Mouse (Mus musculus): ENCODE data around the gene Tbc1d1. TPM values are rescaled to one million over a fixed set of nuclear protein-coding genes. Genes with fewer than 3 reads are reported as not detected.

Tbc1d1 gene
- polyA plus RNA-seq, 1 experiment from 2014 or later, result 59.4 TPM

GRCm38 (mm10) chr5:64323286-64323685, 167.2 kb downstream of the Tbc1d1 start:
- Histone ChIP-seq H3K27ac (ENCODE audit: low read depth, low read length) (peak overlapping the region; percentile 21; the same call in 1 of the 2 replicates), H3K4me2 (replicated peaks; ENCODE audit: low read depth) (no peak overlapping the region), H3K27me3 (replicated peaks; ENCODE audit: control insufficient read depth, insufficient read depth, low read length) (no peaks in the 10 kb centered on the region), H3K36me3 (ENCODE audit: control insufficient read depth, insufficient read depth) (peaks cover 67% of the 10 kb centered on the region), H3K4me3 (ENCODE audit: low read depth, low read length) (no peak overlapping the region), H3K4me1 (replicated peaks; ENCODE audit: control insufficient read depth, insufficient read depth, low read length) (no peaks in the 10 kb centered on the region), H3K9ac (ENCODE audit: low read depth, low read length) (no peak overlapping the region), H3K9me3 (ENCODE audit: control insufficient read depth) (no peaks in the 10 kb centered on the region)
- no peak for TF ChIP-seq CTCF (IDR thresholded peaks at IDR 0.05; ENCODE audit: low read depth)
- 57% methylated on average over 4 of the region's 4 CpGs for WGBS
- ATAC-seq, result peak; percentile 39; the same call in 1 of the 2 replicates

GRCm38 (mm10) chr5:64324353-64324752, 168.2 kb downstream of the Tbc1d1 start:
- TF ChIP-seq CTCF (IDR thresholded peaks at IDR 0.05; ENCODE audit: low read depth), result no peak
- Histone ChIP-seq H3K27ac (ENCODE audit: low read depth, low read length) (no peak overlapping the region), H3K27me3 (replicated peaks; ENCODE audit: control insufficient read depth, insufficient read depth, low read length) (no peaks in the 10 kb centered on the region), H3K36me3 (ENCODE audit: control insufficient read depth, insufficient read depth) (peaks cover 68% of the 10 kb centered on the region), H3K4me1 (replicated peaks; ENCODE audit: control insufficient read depth, insufficient read depth, low read length) (no peaks in the 10 kb centered on the region), H3K9me3 (ENCODE audit: control insufficient read depth) (no peaks in the 10 kb centered on the region), H3K9ac (ENCODE audit: low read depth, low read length) (no peak overlapping the region), H3K4me3 (ENCODE audit: low read depth, low read length) (no peak overlapping the region), H3K4me2 (replicated peaks; ENCODE audit: low read depth) (no peak overlapping the region)
- 57% methylated on average over 12 of the region's 12 CpGs for WGBS
- ATAC-seq, result peak; percentile 18; the same call in 1 of the 2 replicates

- H3K36me3 ChIP-seq (ENCODE audit: control insufficient read depth, insufficient read depth), result peaks cover 67% of the 10 kb centered on the region
- H3K27ac ChIP-seq (ENCODE audit: low read depth, low read length), result 0 out of 2 replicates have a peak overlapping the region, but pooled peaks have one; percentile 21
- H3K4me2 ChIP-seq (replicated peaks; ENCODE audit: low read depth), result no peak overlapping the region
- H3K4me3 ChIP-seq (ENCODE audit: low read depth, low read length), result no peak overlapping the region
- H3K4me1 ChIP-seq (replicated peaks; ENCODE audit: control insufficient read depth, insufficient read depth, low read length), result no peaks in the 10 kb centered on the region
- 85% methylated on average over 8 of the region's 8 CpGs for WGBS
- ATAC-seq, result no peak
- no peaks in the 10 kb centered on the region for H3K9me3 ChIP-seq (ENCODE audit: control insufficient read depth)
- H3K9ac ChIP-seq (ENCODE audit: low read depth, low read length), result no peak overlapping the region
- no peak for TF ChIP-seq CTCF (IDR thresholded peaks at IDR 0.05; ENCODE audit: low read depth)
- no peaks in the 10 kb centered on the region for H3K27me3 ChIP-seq (replicated peaks; ENCODE audit: control insufficient read depth, insufficient read depth, low read length)
Observed at GRCm38 (mm10) chr5:64324920-64325319, 168.8 kb downstream of the Tbc1d1 start.

GRCm38 (mm10) chr5:64325741-64326355, 169.7 kb downstream of the Tbc1d1 start:
- no peak overlapping the region for H3K4me2 ChIP-seq (replicated peaks; ENCODE audit: low read depth)
- no peaks in the 10 kb centered on the region for H3K4me1 ChIP-seq (replicated peaks; ENCODE audit: control insufficient read depth, insufficient read depth, low read length)
- peak overlapping the region; percentile 52; the same call in 1 of the 2 replicates for H3K27ac ChIP-seq (ENCODE audit: low read depth, low read length)
- H3K4me3 ChIP-seq (ENCODE audit: low read depth, low read length), result no peak overlapping the region
- 81% methylated on average over 5 of the region's 5 CpGs for WGBS
- H3K36me3 ChIP-seq (ENCODE audit: control insufficient read depth, insufficient read depth), result peaks cover 62% of the 10 kb centered on the region
- no peak for TF ChIP-seq CTCF (IDR thresholded peaks at IDR 0.05; ENCODE audit: low read depth)
- no peaks in the 10 kb centered on the region for H3K27me3 ChIP-seq (replicated peaks; ENCODE audit: control insufficient read depth, insufficient read depth, low read length)
- no peak for ATAC-seq
- no peaks in the 10 kb centered on the region for H3K9me3 ChIP-seq (ENCODE audit: control insufficient read depth)
- no peak overlapping the region for H3K9ac ChIP-seq (ENCODE audit: low read depth, low read length)

GRCm38 (mm10) chr5:64326427-64327181, 170.5 kb downstream of the Tbc1d1 start:
- Histone ChIP-seq H3K27ac (ENCODE audit: low read depth, low read length) (peak overlapping the region; percentile 52; the same call in 1 of the 2 replicates), H3K9me3 (ENCODE audit: control insufficient read depth) (no peaks in the 10 kb centered on the region), H3K4me3 (ENCODE audit: low read depth, low read length) (no peak overlapping the region), H3K4me1 (replicated peaks; ENCODE audit: control insufficient read depth, insufficient read depth, low read length) (no peaks in the 10 kb centered on the region), H3K36me3 (ENCODE audit: control insufficient read depth, insufficient read depth) (peaks cover 67% of the 10 kb centered on the region), H3K4me2 (replicated peaks; ENCODE audit: low read depth) (no peak overlapping the region), H3K9ac (ENCODE audit: low read depth, low read length) (no peak overlapping the region), H3K27me3 (replicated peaks; ENCODE audit: control insufficient read depth, insufficient read depth, low read length) (no peaks in the 10 kb centered on the region)
- 68% methylated on average over 7 of the region's 7 CpGs for WGBS
- TF ChIP-seq CTCF (IDR thresholded peaks at IDR 0.05; ENCODE audit: low read depth), result no peak
- 0 out of 2 replicates have a peak, but pooled peaks have one; percentile 39 for ATAC-seq

GRCm38 (mm10) chr5:64327212-64327902, 171.3 kb downstream of the Tbc1d1 start:
- no peak overlapping the region for H3K9ac ChIP-seq (ENCODE audit: low read depth, low read length)
- WGBS, result 73% methylated on average over 7 of the region's 7 CpGs
- H3K27me3 ChIP-seq (replicated peaks; ENCODE audit: control insufficient read depth, insufficient read depth, low read length), result no peaks in the 10 kb centered on the region
- H3K4me1 ChIP-seq (replicated peaks; ENCODE audit: control insufficient read depth, insufficient read depth, low read length), result no peaks in the 10 kb centered on the region
- no peak for ATAC-seq
- peak overlapping the region; percentile 52; the same call in 1 of the 2 replicates for H3K27ac ChIP-seq (ENCODE audit: low read depth, low read length)
- H3K9me3 ChIP-seq (ENCODE audit: control insufficient read depth), result no peaks in the 10 kb centered on the region
- H3K4me2 ChIP-seq (replicated peaks; ENCODE audit: low read depth), result no peak overlapping the region
- no peak overlapping the region for H3K4me3 ChIP-seq (ENCODE audit: low read depth, low read length)
- no peak for TF ChIP-seq CTCF (IDR thresholded peaks at IDR 0.05; ENCODE audit: low read depth)
- H3K36me3 ChIP-seq (ENCODE audit: control insufficient read depth, insufficient read depth), result peaks cover 71% of the 10 kb centered on the region

Measured in intestine, postnatal 0 days (tissue).